Mouse (Mus musculus): ENCODE measurements around the gene 2410004B18Rik.

DNA sequence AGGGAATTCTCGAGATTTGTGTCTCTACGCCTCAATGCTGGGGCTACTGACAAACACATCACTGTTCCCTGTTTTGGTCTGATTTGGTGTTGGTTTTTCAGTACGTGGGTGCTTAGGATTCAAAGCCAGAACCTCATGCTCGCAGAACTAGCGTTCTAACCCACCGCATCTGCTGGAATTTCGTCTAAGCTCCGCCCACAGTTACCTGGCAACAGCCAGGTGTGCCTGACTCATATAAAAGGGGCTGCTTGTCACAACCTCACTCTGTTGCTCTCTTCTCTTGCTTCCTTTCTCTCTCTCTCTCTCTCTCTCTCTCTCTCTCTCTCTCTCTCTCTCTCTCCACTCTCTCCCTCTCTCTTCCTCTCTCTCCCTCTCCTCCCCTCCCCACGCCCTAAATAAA lies 24.6 kb downstream of the 2410004B18Rik start:
- TF ChIP-seq CTCF (IDR thresholded peaks at IDR 0.05; ENCODE audit: low read depth), result no peak
- no peak for TF ChIP-seq EP300 (IDR thresholded peaks at IDR 0.05; ENCODE audit: low read depth)

Measured in liver, postnatal 0 days (tissue).